Mouse (Mus musculus) heart, embryonic 13.5 days (tissue): ENCODE measurements around the gene Plekhd1. TPM values are rescaled to one million over a fixed set of nuclear protein-coding genes. Genes with fewer than 3 reads are reported as not detected.

ENCODE experiments used
- ATAC-seq: fragments of 200-750 bp; cut with Nextera tagmentation; 2 replicates; pipeline ENCODE4 v1.8.0; 2017; ENCODE audit warnings: moderate TSS enrichment; ENCODE audit not compliant: insufficient number of reproducible peaks, low FRiP score, low TSS enrichment; ENCODE audit errors: extremely low read depth
- H3K27ac ChIP-seq: fragments of 300-500 bp; sonication (generic); replicated peaks from 2 replicates; pipeline ENCODE4 v1.5.1; 2015; ENCODE audit warnings: moderate library complexity, mild to moderate bottlenecking, inconsistent platforms
- H3K27me3 ChIP-seq: fragments of 300-500 bp; sonication (generic); replicated peaks from 2 replicates; pipeline ENCODE4 v1.6.1; 2015; ENCODE audit warnings: mild to moderate bottlenecking, inconsistent platforms
- H3K36me3 ChIP-seq: fragments of 300-500 bp; sonication (generic); 2 replicates; pipeline ENCODE4 v1.6.1; 2015; ENCODE audit warnings: mild to moderate bottlenecking, inconsistent platforms
- H3K4me1 ChIP-seq: fragments of 300-500 bp; sonication (generic); 2 replicates; pipeline ENCODE4 v1.6.1; 2015; ENCODE audit warnings: inconsistent platforms
- H3K4me2 ChIP-seq: fragments of 300-500 bp; sonication (generic); 2 replicates; pipeline ENCODE4 v1.6.1; 2015; ENCODE audit warnings: inconsistent platforms, mild to moderate bottlenecking, moderate library complexity
- H3K4me3 ChIP-seq: fragments of 300-500 bp; sonication (generic); 2 replicates; pipeline ENCODE4 v1.5.1; 2015; ENCODE audit warnings: moderate library complexity, mild to moderate bottlenecking, inconsistent platforms
- H3K9ac ChIP-seq: fragments of 300-500 bp; sonication (generic); 2 replicates; pipeline ENCODE4 v1.6.1; 2015; ENCODE audit warnings: inconsistent platforms, mild to moderate bottlenecking, moderate library complexity
- H3K9me3 ChIP-seq: fragments of 300-500 bp; sonication (generic); 2 replicates; pipeline ENCODE4 v1.6.1; 2016; ENCODE audit warnings: inconsistent platforms
- WGBS: fragments of 180-500 bp; shearing (Covaris S2); methylation state at CpG from one replicate; pipeline ENCODE4 v1.1.7; 2015; ENCODE audit warnings: mixed read lengths; 5-methylcytosine and 5-hydroxymethylcytosine counted together
- polyA plus RNA-seq: library from polyadenylated mRNA; unstranded; fragments of >200 nt; fragmentation: Nextera tagmentation; extraction: Ambion mirVana; gene quantifications from 2 replicates; pipeline ENCODE4 v1.2.1, GENCODE M21; 2015

The Plekhd1 gene
- polyA plus RNA-seq, result 0.57 and 0.78 TPM in 2 replicates

DNA sequence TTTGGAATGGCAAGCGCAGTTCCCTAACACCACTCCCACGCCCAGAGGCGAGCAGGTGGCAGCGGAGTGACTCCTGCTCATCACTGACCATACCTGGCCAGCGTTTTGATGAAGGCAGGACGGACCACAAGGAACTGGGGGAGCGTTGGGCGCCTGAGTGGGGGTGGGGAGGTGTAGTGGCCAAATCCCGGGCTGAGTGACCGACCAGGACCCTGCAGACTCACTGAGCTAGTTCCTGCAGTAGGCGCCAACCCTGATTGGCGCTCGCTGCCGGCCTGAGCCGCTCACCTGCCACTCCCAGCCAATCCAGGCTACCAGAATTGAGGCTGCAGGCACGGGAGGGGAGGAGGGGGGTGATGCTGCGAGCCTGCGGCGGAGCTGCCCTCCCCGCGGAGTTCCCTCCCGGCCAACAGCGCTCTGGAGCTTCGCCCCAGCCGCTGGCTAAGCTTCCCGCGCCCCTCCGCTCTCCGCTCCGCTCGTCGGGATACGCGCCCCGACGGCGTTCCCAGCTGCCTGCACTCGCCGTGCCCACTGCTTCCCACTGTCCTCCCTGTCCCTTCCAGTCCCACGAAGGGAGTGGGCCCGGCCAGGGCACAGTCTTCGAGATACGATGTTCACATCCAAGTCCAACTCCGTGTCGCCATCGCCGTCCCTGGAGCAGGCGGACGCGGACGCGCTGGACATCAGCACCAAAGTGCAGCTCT, at the start of gene Plekhd1:
Gene Plekhd1, plus strand, starts transcription at position 323 of the 704 bp plus-strand sequence.
- ATAC-seq, result peak; percentile 32; the same call in 1 of the 2 replicates
- Histone ChIP-seq H3K9me3 (no peaks in the 10 kb centered on the region), H3K4me1 (peaks cover 46% of the 10 kb centered on the region), H3K27ac (no peak within 1 kb of the TSS), H3K4me2 (peak within 1 kb of the TSS; percentile 80), H3K27me3 (peaks cover 56% of the 10 kb centered on the region), H3K9ac (peak within 1 kb of the TSS; percentile 76), H3K4me3 (peak within 1 kb of the TSS; percentile 51), H3K36me3 (no peaks in the 10 kb centered on the region)
- under 1% methylated on average over 52 of the region's 52 CpGs for WGBS

DNA sequence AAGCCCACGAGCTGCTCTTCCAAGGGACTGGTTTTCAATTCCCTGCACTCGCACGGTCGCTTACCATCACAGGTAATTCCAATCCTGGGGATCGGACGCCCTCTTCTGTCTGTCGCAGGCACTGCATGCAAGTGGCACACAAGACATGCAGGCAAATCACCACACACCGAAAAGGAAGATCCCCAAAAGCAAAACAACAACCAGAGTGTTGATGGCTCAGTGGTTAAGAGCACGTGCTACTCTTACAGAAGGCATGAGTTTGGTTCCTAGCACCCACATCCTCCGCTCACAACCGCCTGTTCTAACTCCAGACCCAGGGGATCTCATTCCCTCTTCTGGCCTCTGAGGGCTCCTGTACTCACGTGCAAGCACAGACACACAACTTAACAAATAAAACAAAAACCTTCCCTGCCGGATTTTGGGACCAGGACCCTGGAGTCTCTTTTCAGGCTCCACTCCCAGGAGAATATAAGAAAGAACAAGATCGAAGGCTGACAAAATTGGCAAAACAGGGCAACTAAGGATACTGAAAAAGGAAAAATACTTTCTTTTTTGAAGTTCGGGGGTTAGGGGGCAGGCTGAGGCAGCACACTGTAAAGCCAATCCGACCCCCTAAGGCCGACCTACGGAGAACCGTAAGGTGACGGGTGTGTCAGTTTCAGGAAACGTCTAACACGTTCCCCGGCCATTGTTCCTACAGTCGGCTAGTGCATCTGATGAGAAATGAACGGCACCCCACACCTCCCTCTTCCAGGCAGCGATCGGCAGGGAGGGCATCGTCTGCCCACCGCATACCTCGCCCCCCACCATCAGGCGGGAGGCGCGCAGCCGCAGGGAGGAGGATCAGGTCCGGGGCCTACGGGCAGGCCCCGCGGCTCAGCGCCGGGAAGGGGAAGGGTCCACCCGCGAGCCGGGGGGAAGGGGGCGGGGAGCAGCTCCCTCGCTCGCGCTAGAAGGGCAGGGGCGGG, 49.4 kb upstream of the Plekhd1 start:
- peak; percentile 61 for ATAC-seq
- Histone ChIP-seq H3K4me1 (peaks cover 36% of the 10 kb centered on the region), H3K9ac (peak overlapping the region; percentile 99), H3K4me2 (peak overlapping the region; percentile 95), H3K27ac (peak overlapping the region; percentile 92), H3K9me3 (no peaks in the 10 kb centered on the region), H3K4me3 (peak overlapping the region; percentile 99), H3K36me3 (peaks cover 42% of the 10 kb centered on the region), H3K27me3 (no peaks in the 10 kb centered on the region)
- WGBS, result 3% methylated on average over 47 of the region's 48 CpGs

DNA sequence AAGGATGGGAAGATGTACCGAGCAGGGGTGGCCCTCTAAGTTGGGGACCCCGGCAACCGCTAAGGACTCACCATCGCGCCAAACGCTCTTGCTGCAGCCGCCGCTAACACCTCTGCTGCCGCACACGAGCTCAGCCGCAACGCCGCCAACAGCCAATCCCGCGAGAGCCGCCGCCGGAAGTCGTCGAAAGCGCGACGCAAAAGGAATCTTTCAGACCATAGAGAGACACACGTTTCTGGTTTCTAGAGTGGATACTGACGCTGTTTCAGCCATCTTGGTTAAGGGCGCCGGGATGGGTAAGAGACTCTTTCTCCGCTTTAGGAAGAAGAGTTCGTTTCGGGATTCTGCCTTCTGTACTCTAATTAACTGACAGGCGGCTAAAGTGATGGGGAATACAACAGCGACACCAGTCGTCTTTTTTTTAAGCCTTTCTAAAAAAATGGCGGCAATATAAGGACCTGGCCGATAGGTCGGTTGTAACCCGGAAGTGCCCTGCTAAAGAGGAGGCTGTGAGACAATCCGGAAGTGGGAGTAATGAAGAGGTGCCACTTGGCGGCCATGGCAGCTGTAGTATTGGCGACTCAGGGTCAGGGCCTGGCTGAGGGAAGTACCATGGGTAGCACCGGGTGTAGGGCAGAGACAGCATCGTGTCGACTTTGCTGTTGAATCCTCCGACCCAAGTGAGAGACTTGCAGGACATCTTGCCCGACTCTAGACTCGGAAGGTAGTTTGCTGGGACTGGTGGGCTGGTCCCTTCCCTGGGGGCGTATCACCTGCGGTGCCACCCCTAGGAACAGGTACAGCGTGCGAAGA, 48.5 kb upstream of the Plekhd1 start, which contains the start of the genes Slc39a9 and Erh:
Gene Slc39a9, plus strand, starts transcription at position 191 of the 813 bp plus-strand sequence.
Gene Erh, minus strand, starts transcription at position 649 of the 813 bp plus-strand sequence.
- H3K4me1 ChIP-seq, result peaks cover 36% of the 10 kb centered on the region
- peak within 1 kb of the TSS; percentile 99 for H3K4me3 ChIP-seq
- peak within 1 kb of the TSS; percentile 92 for H3K27ac ChIP-seq
- H3K4me2 ChIP-seq, result peak within 1 kb of the TSS; percentile 95
- H3K27me3 ChIP-seq, result no peaks in the 10 kb centered on the region
- ATAC-seq, result peak; percentile 84
- no peaks in the 10 kb centered on the region for H3K9me3 ChIP-seq
- H3K36me3 ChIP-seq, result peaks cover 41% of the 10 kb centered on the region
- under 1% methylated on average over 50 of the region's 50 CpGs for WGBS
- peak within 1 kb of the TSS; percentile 99 for H3K9ac ChIP-seq

DNA sequence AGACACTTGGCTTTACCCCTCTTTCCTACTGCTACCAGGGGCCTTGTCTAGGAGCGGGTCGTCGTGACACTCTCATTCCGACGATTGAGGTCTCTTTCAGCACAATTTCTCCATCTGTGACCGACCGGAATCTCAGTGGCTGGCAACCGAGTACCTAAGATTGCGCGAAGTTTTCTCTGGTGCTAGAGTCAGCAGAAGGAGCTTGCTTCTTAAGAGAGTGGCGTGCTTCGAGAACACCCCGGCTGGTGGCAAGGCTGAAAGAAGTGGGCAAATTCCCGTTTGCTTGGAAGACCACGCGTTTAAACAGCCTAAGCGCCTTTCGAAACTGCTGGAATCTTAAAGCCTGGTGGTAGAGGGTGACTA, 47.9 kb upstream of the Plekhd1 start:
- Histone ChIP-seq H3K4me2 (peak overlapping the region; percentile 95), H3K4me1 (peaks cover 36% of the 10 kb centered on the region), H3K9ac (peak overlapping the region; percentile 99), H3K27me3 (no peaks in the 10 kb centered on the region), H3K27ac (0 out of 2 replicates have a peak overlapping the region, but pooled peaks have one; percentile 92), H3K4me3 (peak overlapping the region; percentile 99), H3K9me3 (no peaks in the 10 kb centered on the region), H3K36me3 (peaks cover 40% of the 10 kb centered on the region)
- peak; percentile 21; the same call in 1 of the 2 replicates for ATAC-seq
- 8% methylated on average over 18 of the region's 18 CpGs for WGBS

DNA sequence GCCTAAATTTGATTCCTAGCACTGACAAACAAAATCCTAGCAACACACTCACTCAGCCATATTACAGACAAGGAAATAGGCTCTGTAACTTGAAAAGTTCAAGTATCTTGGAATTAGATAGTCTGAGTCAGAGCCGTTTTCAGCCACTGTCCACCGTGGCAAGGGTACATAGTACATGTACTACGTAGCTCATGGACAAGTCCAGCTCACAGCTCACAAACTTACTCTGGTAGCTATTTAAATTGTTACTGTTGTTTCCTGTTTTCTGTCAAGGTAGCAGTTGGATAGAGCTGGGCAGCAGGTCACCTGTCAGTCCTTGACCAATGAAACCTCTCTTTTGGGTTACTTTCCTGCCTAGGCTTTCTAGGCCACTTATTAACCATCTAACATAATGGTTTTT, 46.0 kb upstream of the Plekhd1 start:
- no peak overlapping the region; the same call in 1 of the 2 replicates for H3K9ac ChIP-seq
- H3K27me3 ChIP-seq, result no peaks in the 10 kb centered on the region
- H3K4me1 ChIP-seq, result peaks cover 36% of the 10 kb centered on the region
- H3K36me3 ChIP-seq, result peaks cover 28% of the 10 kb centered on the region
- H3K27ac ChIP-seq, result no peak overlapping the region
- H3K4me2 ChIP-seq, result peak overlapping the region; percentile 95
- H3K4me3 ChIP-seq, result no peak overlapping the region
- 83% methylated on average over 3 of the region's 3 CpGs for WGBS
- no peaks in the 10 kb centered on the region for H3K9me3 ChIP-seq
- ATAC-seq, result no peak

DNA sequence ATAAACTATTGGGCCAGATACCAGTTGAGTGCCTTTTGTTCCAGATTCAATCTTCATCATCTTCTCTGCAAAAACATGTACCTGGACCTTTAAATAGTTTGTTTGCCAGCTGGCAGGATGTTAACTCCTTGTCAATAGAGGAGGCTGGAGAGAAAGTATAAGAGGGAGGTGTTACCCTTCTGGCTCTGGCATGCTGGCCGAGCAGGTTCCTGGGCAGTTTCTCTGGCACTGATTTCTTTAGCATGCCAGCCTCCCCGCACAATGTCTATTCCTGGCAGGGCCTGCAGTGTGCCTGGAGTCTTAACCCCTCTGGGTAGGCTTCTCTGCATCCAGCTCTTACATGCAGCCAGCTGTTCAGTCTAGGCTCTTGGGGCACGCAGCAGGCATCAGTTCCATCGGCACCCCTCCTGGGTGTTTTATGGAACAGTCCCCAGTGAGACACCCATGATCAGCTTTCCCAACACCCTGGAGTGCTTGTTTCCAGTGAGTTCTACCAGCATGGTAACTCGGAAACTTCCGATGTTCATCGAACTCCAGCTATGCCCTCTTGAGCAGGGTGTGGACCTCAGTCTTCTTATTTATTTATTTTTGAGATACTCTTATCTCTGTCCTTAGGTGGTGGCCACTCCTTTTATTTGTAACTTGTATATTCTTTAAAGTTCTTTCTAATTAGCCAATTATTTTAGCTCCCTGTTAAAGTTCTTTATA, 38.3 kb upstream of the Plekhd1 start:
- ATAC-seq, result no peak
- H3K4me3 ChIP-seq, result no peak overlapping the region
- no peaks in the 10 kb centered on the region for H3K27me3 ChIP-seq
- no peaks in the 10 kb centered on the region for H3K9me3 ChIP-seq
- H3K36me3 ChIP-seq, result peaks cover 12% of the 10 kb centered on the region
- peaks cover 7% of the 10 kb centered on the region for H3K4me1 ChIP-seq
- H3K9ac ChIP-seq, result no peak overlapping the region; the same call in 1 of the 2 replicates
- no peak overlapping the region for H3K4me2 ChIP-seq
- H3K27ac ChIP-seq, result no peak overlapping the region
- 78% methylated on average over 7 of the region's 7 CpGs for WGBS

DNA sequence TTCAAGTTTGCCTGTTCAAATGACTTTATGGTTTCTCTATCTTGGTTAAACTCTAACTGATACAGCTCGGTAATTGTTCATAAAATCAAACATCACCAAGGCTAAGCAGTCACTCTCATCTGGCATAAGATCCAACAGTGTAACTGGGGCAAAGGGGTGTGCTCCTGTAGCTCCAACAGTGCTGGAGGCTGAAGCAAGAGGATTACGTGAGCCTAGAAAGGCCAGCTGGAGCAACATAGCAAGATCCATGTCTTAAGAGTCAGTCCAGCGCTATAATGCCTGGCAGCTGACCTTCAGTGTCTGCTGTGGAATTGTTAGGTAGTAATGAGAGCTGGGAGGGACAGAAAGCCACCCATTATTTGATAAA, 37.7 kb upstream of the Plekhd1 start:
- no peaks in the 10 kb centered on the region for H3K27me3 ChIP-seq
- no peak overlapping the region for H3K27ac ChIP-seq
- H3K36me3 ChIP-seq, result peaks cover 9% of the 10 kb centered on the region; the same call in 1 of the 2 replicates
- 90% methylated on average over 3 of the region's 3 CpGs for WGBS
- ATAC-seq, result no peak
- peaks cover 7% of the 10 kb centered on the region for H3K4me1 ChIP-seq
- H3K4me2 ChIP-seq, result no peak overlapping the region
- no peak overlapping the region for H3K4me3 ChIP-seq
- H3K9ac ChIP-seq, result no peak overlapping the region
- H3K9me3 ChIP-seq, result no peaks in the 10 kb centered on the region

DNA sequence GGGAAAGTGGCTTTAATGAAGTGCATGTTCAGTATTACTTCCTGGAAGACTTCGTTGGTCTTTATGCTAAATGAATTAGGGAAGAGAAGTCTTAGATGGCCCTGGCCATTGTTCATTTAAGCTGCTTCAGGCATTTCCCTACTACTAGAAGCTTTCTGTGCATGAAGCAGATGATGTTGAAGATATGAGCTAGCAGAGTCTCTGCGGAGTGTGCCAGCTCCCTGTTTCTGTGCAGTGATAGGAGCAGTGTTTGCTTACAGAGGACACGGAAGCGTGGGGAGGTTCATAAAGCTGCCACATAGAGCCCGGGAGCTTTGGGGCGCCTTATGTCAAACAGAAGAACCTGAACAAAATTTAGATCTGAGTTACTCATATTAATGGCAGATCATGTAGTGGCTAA, 33.7 kb upstream of the Plekhd1 start:
- Histone ChIP-seq H3K27ac (no peak overlapping the region), H3K9me3 (no peaks in the 10 kb centered on the region), H3K36me3 (peaks cover 19% of the 10 kb centered on the region), H3K27me3 (no peaks in the 10 kb centered on the region), H3K4me3 (no peak overlapping the region), H3K4me1 (peaks cover 15% of the 10 kb centered on the region), H3K9ac (no peak overlapping the region), H3K4me2 (no peak overlapping the region)
- WGBS, result 78% methylated on average over 6 of the region's 6 CpGs
- ATAC-seq, result no peak

DNA sequence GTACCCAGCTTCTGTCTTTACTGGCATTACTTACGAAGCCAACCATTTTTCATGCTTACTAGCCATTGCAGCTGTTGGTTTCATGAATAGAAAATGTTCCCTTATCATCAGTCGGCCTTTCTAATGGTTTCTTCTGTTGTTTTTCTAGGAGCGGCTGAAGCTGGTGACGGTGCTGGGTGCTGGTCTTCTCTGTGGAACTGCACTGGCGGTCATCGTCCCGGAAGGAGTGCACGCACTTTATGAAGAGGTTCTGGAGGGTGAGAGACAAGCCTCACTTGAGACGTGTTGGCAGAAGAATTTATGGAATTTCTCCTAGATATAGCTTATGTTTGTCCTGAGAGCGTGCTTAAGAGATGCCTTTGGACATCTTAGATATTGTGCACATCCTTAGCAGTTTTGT, 30.1 kb upstream of the Plekhd1 start:
- WGBS, result 54% methylated on average over 10 of the region's 10 CpGs
- no peak overlapping the region for H3K9ac ChIP-seq
- H3K4me1 ChIP-seq, result peaks cover 8% of the 10 kb centered on the region
- H3K4me3 ChIP-seq, result no peak overlapping the region
- no peaks in the 10 kb centered on the region for H3K9me3 ChIP-seq
- no peak for ATAC-seq
- H3K4me2 ChIP-seq, result no peak overlapping the region
- H3K36me3 ChIP-seq, result peaks cover 37% of the 10 kb centered on the region
- H3K27ac ChIP-seq, result no peak overlapping the region
- no peaks in the 10 kb centered on the region for H3K27me3 ChIP-seq

DNA sequence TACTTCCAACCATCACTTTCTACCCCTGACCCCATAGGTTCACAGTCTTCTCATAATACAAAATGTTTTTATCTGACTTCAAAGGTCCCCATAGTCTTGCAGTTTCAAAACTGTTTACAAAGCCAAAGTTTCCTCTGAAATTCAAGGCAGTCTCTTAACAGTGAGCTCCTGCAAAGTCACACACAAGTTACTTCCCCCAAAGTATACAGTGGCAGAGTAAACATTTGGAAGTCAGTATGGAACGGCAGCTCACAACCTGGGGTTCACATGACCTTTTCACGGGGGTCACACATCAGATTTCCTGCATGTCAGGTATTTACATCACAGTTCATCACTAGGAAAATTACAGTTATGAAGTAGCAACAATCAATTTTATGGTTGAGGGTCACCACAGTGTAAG, 28.5 kb upstream of the Plekhd1 start:
- H3K9me3 ChIP-seq, result no peaks in the 10 kb centered on the region

More for the DNA sequence above, 28.5 kb upstream of the Plekhd1 start:
- Histone ChIP-seq H3K4me1 (peaks cover 8% of the 10 kb centered on the region), H3K27ac (no peak overlapping the region), H3K4me2 (no peak overlapping the region), H3K4me3 (no peak overlapping the region), H3K36me3 (peaks cover 52% of the 10 kb centered on the region), H3K27me3 (no peaks in the 10 kb centered on the region), H3K9ac (no peak overlapping the region)
- WGBS, result 80% methylated on average over 2 of the region's 2 CpGs
- ATAC-seq, result no peak
